ENCODE assay signal across 26 mouse cellular contexts in the genomic region with DNA sequence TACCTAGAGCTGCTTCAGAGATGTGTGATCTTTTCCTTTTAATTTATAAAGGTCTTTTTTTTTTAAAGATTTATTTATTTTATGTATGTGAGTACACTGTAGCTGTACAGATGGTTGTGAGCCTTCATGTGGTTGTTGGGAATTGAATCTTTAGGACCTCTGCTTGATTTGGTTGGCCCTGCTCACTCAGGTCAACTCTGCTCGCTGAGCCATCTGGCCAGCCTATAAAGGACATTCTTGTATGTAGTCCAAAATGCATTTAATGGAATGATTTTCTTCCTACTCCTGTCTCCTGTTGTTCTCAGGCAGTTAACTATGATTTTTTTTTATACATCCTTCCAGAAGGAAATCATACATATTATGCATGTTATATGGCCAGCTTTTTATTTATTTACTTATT. TPM values are rescaled to one million over a fixed set of nuclear protein-coding genes. Genes with fewer than 3 reads are reported as not detected.
DNase-seq lines count a peak whose midpoint lies in the region; ATAC-seq and TF ChIP-seq lines count a peak whose summit lies in the region.
"Had no signal": no experiment of that assay in that cellular context is flagged by ENCODE, and none has a peak within 500 bp of the region (broad histone marks: within the 10 kb centered on the region; RNA-seq: fewer than 3 reads in every experiment).

No protein-coding gene starts in this region.

- H3K4me1 ChIP-seq in intestine, embryonic 16.5 days (ENCODE audit: control insufficient read depth, insufficient read depth, low read length) = no peaks in the 10 kb centered on the region
- peaks cover 4% of the 10 kb centered on the region for H3K4me1 ChIP-seq in liver, embryonic 12.5 days
- H3K4me1 ChIP-seq in thymus, adult 2 months (replicated peaks; ENCODE audit: control insufficient read depth, insufficient read depth, low read length) = no peaks in the 10 kb centered on the region
- H3K4me1 ChIP-seq: embryonic facial prominence, embryonic 12.5 days; embryonic facial prominence, embryonic 15.5 days; heart, embryonic 10.5 days had no signal

- H3K36me3 ChIP-seq in intestine, embryonic 16.5 days (ENCODE audit: control insufficient read depth, insufficient read depth, low read length) = no peaks in the 10 kb centered on the region
- peaks cover 55% of the 10 kb centered on the region for H3K36me3 ChIP-seq in liver, embryonic 12.5 days
- H3K36me3 ChIP-seq in thymus, adult 2 months (ENCODE audit: control insufficient read depth, insufficient read depth, low read length) = peaks cover 14% of the 10 kb centered on the region

- TF ChIP-seq POLR2A in thymus, adult 2 months (IDR thresholded peaks at IDR 0.05; ENCODE audit: control insufficient read depth, extremely low read depth, insufficient read depth, low read length, poor library complexity) = no peak

- no peak overlapping the region for H3K4me2 ChIP-seq in intestine, embryonic 16.5 days (ENCODE audit: low read depth, low read length)
- no peak overlapping the region for H3K4me2 ChIP-seq in liver, embryonic 12.5 days
- H3K4me2 ChIP-seq: embryonic facial prominence, embryonic 12.5 days; embryonic facial prominence, embryonic 15.5 days; heart, embryonic 13.5 days; hindbrain, embryonic 14.5 days had no signal

- H3K9ac ChIP-seq in intestine, embryonic 16.5 days (ENCODE audit: low read depth, low read length) = no peak overlapping the region
- no peak overlapping the region for H3K9ac ChIP-seq in liver, embryonic 12.5 days
- H3K9ac ChIP-seq: embryonic facial prominence, embryonic 12.5 days; embryonic facial prominence, embryonic 15.5 days; forebrain, postnatal 0 days; heart, embryonic 13.5 days; hindbrain, embryonic 14.5 days had no signal

- ATAC-seq in intestine, embryonic 16.5 days = no peak
- no peak for ATAC-seq in liver, embryonic 12.5 days
- ATAC-seq: CD4-positive, CD25-positive, alpha-beta regulatory T cell, adult 4 months; forebrain, embryonic 14.5 days; forebrain, postnatal 0 days; hindbrain, postnatal 0 days; inflammation-experienced regulatory T-cells, adult 6 months; intestine, postnatal 0 days had no signal

- peak; percentile 39 to 57 for DNase-seq in cerebellum, adult 18-20 months
- DNase-seq in cerebellum, postnatal 10 days = no peak
- DNase-seq in cerebellum, adult 8-10 months = peak; percentile 33
- peak; percentile 8 to 22 for DNase-seq in cerebellum, postnatal 14 days
- no peak for DNase-seq in thymus, adult 2 months
- DNase-seq: adrenal gland, adult 8-10 months; adrenal gland, postnatal 25 days; forebrain, postnatal 0 days; gastrocnemius, postnatal 10 days; gastrocnemius, postnatal 36 days; heart, adult 2 months; heart, postnatal 14 days; heart, postnatal 4 days; kidney, adult 2 months had no signal

- no peaks in the 10 kb centered on the region for H3K27me3 ChIP-seq in intestine, embryonic 16.5 days (replicated peaks; ENCODE audit: control insufficient read depth, insufficient read depth, low read length)
- no peaks in the 10 kb centered on the region for H3K27me3 ChIP-seq in liver, embryonic 12.5 days (replicated peaks)
- H3K27me3 ChIP-seq in thymus, adult 2 months (ENCODE audit: control insufficient read depth, insufficient read depth, low read length) = no peaks in the 10 kb centered on the region
- H3K27me3 ChIP-seq: embryonic facial prominence, embryonic 12.5 days; embryonic facial prominence, embryonic 15.5 days; heart, embryonic 13.5 days had no signal

- no peak overlapping the region for H3K4me3 ChIP-seq in intestine, embryonic 16.5 days (ENCODE audit: low read length)
- H3K4me3 ChIP-seq in liver, embryonic 12.5 days = no peak overlapping the region
- no peak overlapping the region for H3K4me3 ChIP-seq in thymus, adult 2 months (ENCODE audit: control insufficient read depth, insufficient read depth, low read length)
- H3K4me3 ChIP-seq: embryonic facial prominence, embryonic 12.5 days; embryonic facial prominence, embryonic 15.5 days; heart, adult 2 months; heart, embryonic 10.5 days; heart, embryonic 13.5 days had no signal

- no peak overlapping the region for H3K27ac ChIP-seq in intestine, embryonic 16.5 days (ENCODE audit: low read length)
- H3K27ac ChIP-seq in liver, embryonic 12.5 days = no peak overlapping the region
- no peak overlapping the region for H3K27ac ChIP-seq in thymus, adult 2 months (ENCODE audit: control insufficient read depth, insufficient read depth, low read length)
- H3K27ac ChIP-seq: embryonic facial prominence, embryonic 12.5 days; embryonic facial prominence, embryonic 15.5 days; heart, adult 2 months; heart, embryonic 10.5 days; heart, embryonic 13.5 days; hindbrain, embryonic 14.5 days; hindbrain, postnatal 0 days had no signal

- no peaks in the 10 kb centered on the region for H3K9me3 ChIP-seq in intestine, embryonic 16.5 days (ENCODE audit: control insufficient read depth, low read length)
- no peaks in the 10 kb centered on the region for H3K9me3 ChIP-seq in liver, embryonic 12.5 days (replicated peaks)
- H3K9me3 ChIP-seq: embryonic facial prominence, embryonic 12.5 days; embryonic facial prominence, embryonic 15.5 days; heart, embryonic 10.5 days; heart, embryonic 13.5 days had no signal

- 100% methylated on average over 1 of the region's 1 CpGs for WGBS in intestine, embryonic 16.5 days
- 76% methylated on average over 1 of the region's 1 CpGs for WGBS in liver, embryonic 12.5 days (ENCODE audit: insufficient replicate concordance)
- 84% methylated on average over 1 of the region's 1 CpGs for WGBS in thymus, adult 2 months

- TF ChIP-seq CTCF in thymus, adult 2 months (IDR thresholded peaks at IDR 0.05; ENCODE audit: borderline replicate concordance, control insufficient read depth, extremely low read depth, insufficient read depth, low read length, poor library complexity) = no peak

RNA-seq across cellular contexts. Expression of a gene that starts 40.7 kb away (rescaled TPM):
- polyA plus RNA-seq in intestine, embryonic 16.5 days (2015; fragmentation: Nextera tagmentation; extraction: Ambion mirVana) = 25.7 and 28.4 TPM in 2 replicates
- polyA plus RNA-seq in liver, embryonic 12.5 days (2016; fragmentation: Nextera tagmentation; extraction: Ambion mirVana) = 5.3 and 6.7 TPM in 2 replicates
- 9.2 and 13.2 TPM in 2 replicates for polyA plus RNA-seq in thymus, adult 2 months (2012; rRNA removed)

RNA-seq across cellular contexts. Expression of a gene that starts 51.1 kb away (rescaled TPM):
- 16.8 and 18.1 TPM in 2 replicates for polyA plus RNA-seq in intestine, embryonic 16.5 days (2015; fragmentation: Nextera tagmentation; extraction: Ambion mirVana)
- polyA plus RNA-seq in liver, embryonic 12.5 days (2016; fragmentation: Nextera tagmentation; extraction: Ambion mirVana) = 18.6 and 20.4 TPM in 2 replicates
- polyA plus RNA-seq in thymus, adult 2 months (2012; rRNA removed) = 78.1 and 85.6 TPM in 2 replicates

Comparison
In these comparisons a context has a peak if more than half of its experiments do, and no peak if none do; other contexts are left out.
1. DNase-seq: peak in cerebellum, adult 18-20 months (2 of 2), cerebellum, adult 8-10 months (single experiment) and cerebellum, postnatal 14 days (2 of 2); none in cerebellum, postnatal 10 days (0 of 2) and thymus, adult 2 months (single experiment).